Mouse (Mus musculus): ENCODE data around the gene Pdgfb. TPM values are rescaled to one million over a fixed set of nuclear protein-coding genes. Genes with fewer than 3 reads are reported as not detected.

Gene Pdgfb
- total RNA-seq, 4 experiments from 2014 or later: 26.4 to 31.9 (median 28.1) TPM

- peak in 1 of 2 experiments; percentile 68 for DNase-seq (ENCODE audit: low spot score in 2 of 2)
These were observed 5.2 kb downstream of the Pdgfb start for GRCm38 (mm10) chr15:80009421-80010181.

- no peak for DNase-seq (ENCODE audit: low spot score in 2 of 2)
These were observed 6.3 kb downstream of the Pdgfb start for GRCm38 (mm10) chr15:80008461-80008860.

- DNase-seq (ENCODE audit: low spot score in 2 of 2): no peak
These were observed 8.6 kb downstream of the Pdgfb start for GRCm38 (mm10) chr15:80006156-80006555.

DNA sequence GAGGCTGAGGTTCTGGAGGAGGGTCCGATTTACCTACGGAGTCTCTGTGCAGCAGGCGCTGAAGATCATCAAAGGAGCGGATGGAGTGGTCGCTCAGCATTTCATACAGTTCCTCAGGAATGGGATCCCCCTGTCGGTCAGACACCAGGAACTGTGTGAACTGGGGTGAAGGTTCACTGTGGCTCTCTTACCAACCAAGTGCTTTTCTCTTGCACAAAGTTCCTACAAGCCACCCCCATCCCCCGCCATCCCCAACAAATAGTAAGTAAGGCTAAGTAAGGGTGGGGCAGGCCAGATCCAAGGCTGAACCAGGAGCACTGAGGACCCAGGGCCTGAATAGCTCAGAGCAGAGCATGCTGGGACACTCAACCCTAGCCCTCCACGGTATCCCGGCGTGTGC, 9.3 kb downstream of the Pdgfb start:
- DNase-seq (ENCODE audit: low spot score in 2 of 2): no peak

DNA sequence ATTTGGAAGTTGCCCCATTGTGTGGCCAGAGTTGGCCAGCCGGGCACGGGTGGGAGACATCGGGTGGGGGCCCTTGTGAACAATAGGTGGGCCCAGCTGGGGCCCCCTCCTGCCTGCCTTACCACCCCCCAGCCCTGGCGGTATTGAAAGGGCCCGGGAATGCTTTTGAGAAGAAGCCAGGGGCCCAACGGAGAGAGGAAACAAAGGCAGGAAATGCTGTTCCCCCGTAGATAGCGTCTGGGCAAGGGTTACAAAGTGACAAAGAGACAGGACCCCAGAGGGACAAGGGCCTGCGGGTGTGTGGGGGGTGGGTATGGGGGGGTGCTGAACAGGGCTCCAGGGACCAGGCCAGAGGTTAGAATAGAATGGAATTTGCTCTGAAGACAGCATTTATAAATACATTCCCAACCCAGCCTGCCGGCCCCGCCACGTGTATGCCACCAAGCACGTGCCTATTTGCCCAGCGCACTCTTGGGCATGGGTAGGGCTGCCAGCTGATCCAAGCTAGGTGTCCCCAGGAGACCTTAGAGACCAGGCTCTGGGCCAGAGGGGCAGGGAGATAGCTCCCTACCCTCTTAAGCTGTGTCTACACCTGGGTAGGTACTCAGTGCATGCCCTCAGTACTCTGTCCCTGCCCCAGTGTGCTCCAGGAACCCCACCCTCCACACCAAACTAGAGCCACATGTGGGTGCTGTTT, 10.0 kb downstream of the Pdgfb start:
- no peak for DNase-seq (ENCODE audit: low spot score in 2 of 2)

- no peak for DNase-seq (ENCODE audit: low spot score in 2 of 2)
These were observed 11.2 kb downstream of the Pdgfb start for GRCm38 (mm10) chr15:80003581-80003980.

DNA sequence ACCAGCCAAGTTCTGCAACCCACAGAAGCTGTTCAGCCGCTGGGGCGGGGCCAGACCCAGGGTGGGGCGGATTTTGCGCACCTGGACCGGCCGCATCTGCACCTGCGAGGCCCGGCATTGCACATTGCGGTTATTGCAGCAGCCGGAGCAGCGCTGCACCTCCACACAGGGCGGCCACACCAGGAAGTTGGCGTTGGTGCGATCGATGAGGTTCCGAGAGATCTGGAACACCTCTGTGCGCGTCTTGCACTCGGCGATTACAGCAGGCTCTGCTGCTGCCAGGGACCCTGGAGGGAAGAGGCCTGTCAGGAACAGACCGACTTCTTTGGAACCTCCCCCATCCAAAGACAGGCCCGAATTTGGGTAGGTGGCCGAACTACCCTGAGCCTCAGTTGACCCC, 13.2 kb downstream of the Pdgfb start:
- no peak for DNase-seq (ENCODE audit: low spot score in 2 of 2)

- no peak for DNase-seq (ENCODE audit: low spot score in 2 of 2)
These were observed 14.1 kb downstream of the Pdgfb start for GRCm38 (mm10) chr15:80000694-80001093.

- DNase-seq (ENCODE audit: low spot score in 2 of 2): no peak
These were observed 16.8 kb downstream of the Pdgfb start for GRCm38 (mm10) chr15:79997988-79998387.

DNA sequence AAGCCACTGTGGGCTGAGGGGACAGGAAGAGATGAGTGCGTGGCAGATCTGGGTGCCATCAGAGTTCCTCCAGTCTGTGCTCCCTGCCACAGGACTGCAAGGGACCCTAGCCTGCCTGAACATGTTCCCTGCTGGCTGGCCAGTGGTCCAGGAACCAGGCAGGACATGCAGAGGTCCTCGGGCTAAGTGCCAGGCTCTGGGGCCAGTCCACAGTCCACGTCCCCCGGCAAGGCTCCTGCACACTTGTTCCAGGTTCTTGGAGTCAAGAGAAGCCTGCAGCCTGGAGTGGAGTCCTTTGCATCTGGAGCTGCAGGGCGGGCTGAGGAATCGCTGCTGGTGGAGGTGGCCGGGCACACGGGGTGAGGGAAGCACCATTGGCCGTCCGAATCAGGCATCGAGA, 18.0 kb downstream of the Pdgfb start:
- DNase-seq (ENCODE audit: low spot score in 2 of 2): no peak

- no peak for DNase-seq (ENCODE audit: low spot score in 2 of 2)
These were observed 19.2 kb downstream of the Pdgfb start for GRCm38 (mm10) chr15:79995552-79995951.

DNA sequence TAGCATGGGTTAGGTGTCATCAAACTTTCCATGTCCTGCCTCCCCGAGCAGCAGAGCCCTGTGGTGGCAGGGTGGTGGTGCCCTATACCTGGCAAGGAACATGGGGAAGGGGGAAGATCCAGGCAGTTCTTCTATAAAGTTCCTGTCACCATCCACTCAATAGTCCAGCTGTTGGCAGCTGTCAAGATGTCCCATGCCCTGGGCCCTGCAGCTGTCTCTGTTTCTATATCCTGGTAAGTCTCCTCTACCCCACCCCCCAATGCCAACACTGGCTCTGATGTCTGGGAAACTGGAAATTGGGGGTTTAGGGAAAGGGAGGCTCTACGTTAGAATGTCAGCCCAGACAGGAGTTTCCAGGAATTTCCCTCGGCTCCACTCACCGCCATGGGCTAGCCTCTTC, 20.2 kb downstream of the Pdgfb start:
- no peak for DNase-seq (ENCODE audit: low spot score in 2 of 2)

DNA sequence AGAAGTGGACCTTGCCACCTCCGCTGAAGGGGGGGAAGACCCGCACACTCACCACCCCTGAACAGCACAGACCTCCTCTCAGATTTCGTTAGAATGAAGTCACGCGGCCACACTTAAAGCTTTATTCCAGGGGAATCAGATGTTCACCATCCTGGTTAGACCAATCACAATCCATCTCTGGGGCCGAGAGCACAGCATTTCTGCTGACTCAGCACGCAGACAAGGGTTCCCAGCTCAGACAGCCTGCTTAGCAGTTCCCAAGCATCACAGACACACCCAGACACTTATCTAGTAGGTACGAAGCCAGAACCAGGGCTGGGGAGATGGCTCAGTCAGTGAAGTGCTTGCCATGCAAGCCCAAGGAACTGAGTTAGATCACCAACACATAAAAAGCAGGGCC, 28.6 kb downstream of the Pdgfb start:
- DNase-seq (ENCODE audit: low spot score in 2 of 2): no peak

DNA sequence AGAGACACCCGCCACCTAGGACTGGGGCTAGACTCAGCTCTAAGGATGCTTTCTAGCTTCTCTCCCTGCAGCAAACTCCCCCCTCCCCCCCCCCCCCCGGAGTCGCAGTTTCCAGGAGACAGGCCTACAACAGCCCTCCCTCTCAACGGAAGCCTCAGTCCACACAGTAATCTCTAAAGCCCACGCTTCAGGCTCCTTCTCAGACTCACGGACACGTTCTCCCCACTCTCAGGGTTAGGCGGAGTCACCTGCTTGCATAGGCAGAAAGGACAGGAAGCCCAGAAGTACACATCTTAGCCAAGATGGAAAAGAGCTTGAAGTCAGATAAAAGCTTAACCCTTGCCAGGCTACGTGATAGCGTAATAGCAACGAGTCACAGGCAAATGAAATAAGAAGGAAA, 29.3 kb downstream of the Pdgfb start:
- no peak for DNase-seq (ENCODE audit: low spot score in 2 of 2)

GRCm38 (mm10) chr15:79984152-79984551, 30.6 kb downstream of the Pdgfb start:
- DNase-seq (ENCODE audit: low spot score in 2 of 2): no peak

- no peak for DNase-seq (ENCODE audit: low spot score in 2 of 2)
These were observed 34.1 kb downstream of the Pdgfb start for GRCm38 (mm10) chr15:79980716-79981115.

GRCm38 (mm10) chr15:79972186-79972585, 42.6 kb downstream of the Pdgfb start:
- DNase-seq (ENCODE audit: low spot score in 2 of 2): no peak

- no peak for DNase-seq (ENCODE audit: low spot score in 2 of 2)
These were observed 43.8 kb downstream of the Pdgfb start, which contains the start of gene Cbx7 for GRCm38 (mm10) chr15:79970940-79971339. Cbx7 (minus strand) TSS chr15:79971119.

DNA sequence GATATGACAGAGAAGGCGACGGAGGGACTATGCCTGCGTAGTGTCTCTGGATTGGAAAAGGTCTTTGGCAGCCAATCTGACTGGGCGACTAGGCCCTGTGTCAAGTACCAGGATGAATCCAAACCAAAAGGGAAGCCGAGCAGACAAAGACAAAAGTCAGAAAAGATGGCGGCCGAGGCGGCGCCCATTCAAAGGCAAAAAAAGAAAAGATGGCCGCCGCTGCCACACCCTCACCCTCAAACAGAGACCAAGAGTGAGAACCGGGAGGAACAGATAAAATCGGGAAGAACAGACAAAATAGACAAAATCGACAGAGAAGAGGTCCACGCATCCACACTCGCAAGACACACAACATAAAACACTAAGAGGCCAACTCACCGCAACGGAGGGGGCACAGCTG, 44.3 kb downstream of the Pdgfb start:
- no peak for DNase-seq (ENCODE audit: low spot score in 2 of 2)

- DNase-seq (ENCODE audit: low spot score in 2 of 2): no peak
These were observed 47.4 kb downstream of the Pdgfb start for GRCm38 (mm10) chr15:79967346-79967745.

GRCm38 (mm10) chr15:79964376-79964775, 50.4 kb downstream of the Pdgfb start:
- no peak for DNase-seq (ENCODE audit: low spot score in 2 of 2)

- DNase-seq (ENCODE audit: low spot score in 2 of 2): peak in 1 of 2 experiments; percentile 50
These were observed 52.1 kb downstream of the Pdgfb start for GRCm38 (mm10) chr15:79962661-79963060.

DNA sequence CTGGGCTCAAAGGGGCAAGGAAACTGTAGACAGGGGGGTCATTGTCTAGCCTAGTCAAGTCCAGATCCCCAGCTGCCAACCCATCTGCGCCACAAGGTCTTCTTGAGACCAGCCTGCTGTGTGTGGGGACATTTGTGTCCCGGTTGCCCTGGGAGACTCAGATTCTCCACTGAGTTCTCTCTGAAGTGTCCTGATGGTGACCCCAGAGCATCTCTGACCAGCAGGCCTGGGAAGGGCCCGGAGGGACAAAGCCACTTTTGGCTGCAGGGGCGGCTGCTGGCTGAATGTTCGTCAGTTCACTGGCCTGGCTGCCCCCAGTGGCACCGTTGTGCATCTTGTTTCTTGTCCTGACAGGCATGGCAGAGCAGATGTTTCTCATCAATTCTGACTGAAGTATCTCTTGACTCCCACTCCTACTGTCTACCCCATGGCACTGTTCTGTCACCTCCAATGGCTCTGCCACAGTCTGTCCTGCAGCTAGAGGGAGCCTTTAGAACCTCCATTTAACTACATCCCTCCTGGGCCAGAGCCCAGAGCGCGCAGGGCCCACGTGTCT, 53.3 kb downstream of the Pdgfb start:
- DNase-seq (ENCODE audit: low spot score in 2 of 2): no peak
